Mouse (Mus musculus): ENCODE results near the gene Krtap11-1.

GRCm38 (mm10) chr16:89568141-89568540 is 2.8 kb downstream of the Krtap11-1 start:
- TF ChIP-seq CTCF (IDR thresholded peaks at IDR 0.05; ENCODE audit: borderline replicate concordance, insufficient read depth, low read depth, low read length) (no peak), POLR2A (IDR thresholded peaks at IDR 0.05; ENCODE audit: borderline replicate concordance, insufficient read depth, low read length) (no peak)
